Mouse (Mus musculus) embryonic facial prominence, embryonic 14.5 days (tissue): ENCODE results near the gene Gpr68. TPM values are rescaled to one million over a fixed set of nuclear protein-coding genes. Genes with fewer than 3 reads are reported as not detected.

Experiments
- ATAC-seq: fragments of 200-750 bp; cut with Nextera tagmentation; 2 replicates; pipeline ENCODE4 v1.8.0; 2017; ENCODE audit warnings: low read depth, moderate number of reproducible peaks, moderate TSS enrichment
- DNase-seq: peaks from one replicate; pipeline ENCODE4 v3.0.0-alpha.2; 2015; ENCODE audit warnings: low spot score
- H3K27ac ChIP-seq: fragments of 300-500 bp; sonication (generic); replicated peaks from 2 replicates; pipeline ENCODE4 v1.5.1; 2014; ENCODE audit warnings: low read depth, mild to moderate bottlenecking, low read length, moderate library complexity
- H3K27me3 ChIP-seq: fragments of 300-500 bp; sonication (generic); replicated peaks from 2 replicates; pipeline ENCODE4 v1.6.1; 2014; ENCODE audit warnings: low read length; ENCODE audit not compliant: control insufficient read depth, insufficient read depth
- H3K36me3 ChIP-seq: fragments of 300-500 bp; sonication (generic); 2 replicates; pipeline ENCODE4 v1.6.1; 2014; ENCODE audit warnings: low read length, mixed read lengths; ENCODE audit not compliant: control insufficient read depth, insufficient read depth
- H3K4me1 ChIP-seq: fragments of 300-500 bp; sonication (generic); 2 replicates; pipeline ENCODE4 v1.6.1; 2014; ENCODE audit warnings: antibody characterized with exemption, low read length; ENCODE audit not compliant: control insufficient read depth, insufficient read depth
- H3K4me2 ChIP-seq: fragments of 300-500 bp; sonication (generic); 2 replicates; pipeline ENCODE4 v1.6.1; 2014; ENCODE audit warnings: low read depth, mild to moderate bottlenecking, low read length, moderate library complexity, mixed read lengths
- H3K4me3 ChIP-seq: fragments of 300-500 bp; sonication (generic); 2 replicates; pipeline ENCODE4 v1.5.1; 2014; ENCODE audit warnings: low read depth, mild to moderate bottlenecking, low read length
- H3K9ac ChIP-seq: fragments of 300-500 bp; sonication (generic); 2 replicates; pipeline ENCODE4 v1.6.1; 2014; ENCODE audit warnings: low read depth, mild to moderate bottlenecking, low read length, moderate library complexity, mixed read lengths
- H3K9me3 ChIP-seq: fragments of 300-500 bp; sonication (generic); 2 replicates; pipeline ENCODE4 v1.6.1; 2016; ENCODE audit warnings: low read length; ENCODE audit not compliant: control insufficient read depth
- WGBS: fragments of 180-500 bp; shearing (Covaris S2); extraction: QIAGEN DNeasy Blood & Tissue Kit; methylation state at CpG from one replicate; pipeline ENCODE4 v1.1.7; 2014; 5-methylcytosine and 5-hydroxymethylcytosine counted together
- polyA plus RNA-seq: library from polyadenylated mRNA; unstranded; fragments of >200 nt; fragmentation: Nextera tagmentation; extraction: Ambion mirVana; gene quantifications from 2 replicates; pipeline ENCODE4 v1.2.1, GENCODE M21; 2014

Gene Gpr68
- polyA plus RNA-seq, 1 experiment from 2014 or later: 0.46 TPM

DNA sequence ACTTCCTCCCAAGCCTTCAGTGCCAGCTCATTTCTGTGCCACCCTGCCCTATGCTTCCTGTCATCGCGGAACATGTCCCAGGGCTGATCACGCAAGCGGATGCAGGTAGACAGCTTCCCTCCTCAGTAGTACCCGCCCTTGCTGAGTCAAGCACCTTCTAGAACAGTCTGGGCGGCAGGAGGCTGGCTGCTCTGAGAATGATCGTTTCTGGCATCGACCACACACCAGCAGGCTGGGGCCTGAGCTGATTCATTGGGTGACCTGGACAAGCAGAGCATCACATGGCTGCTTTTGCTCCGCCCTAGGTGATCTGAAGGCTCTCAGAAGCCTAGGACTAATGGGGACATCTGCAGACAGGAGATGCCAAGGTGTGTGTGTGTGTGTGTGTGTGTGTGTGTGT is 4.2 kb downstream of the Gpr68 start:
- Histone ChIP-seq H3K9ac (no peak overlapping the region), H3K4me3 (no peak overlapping the region), H3K4me2 (no peak overlapping the region), H3K4me1 (peaks cover 11% of the 10 kb centered on the region), H3K27me3 (peaks cover 46% of the 10 kb centered on the region), H3K9me3 (no peaks in the 10 kb centered on the region), H3K36me3 (no peaks in the 10 kb centered on the region), H3K27ac (no peak overlapping the region)
- WGBS: 74% methylated on average over 8 of the region's 9 CpGs
- no peak for ATAC-seq
- no peak for DNase-seq

GRCm38 (mm10) chr12:100901386-100901785 is 6.6 kb downstream of the Gpr68 start:
- Histone ChIP-seq H3K36me3 (no peaks in the 10 kb centered on the region), H3K4me3 (no peak overlapping the region), H3K4me2 (no peak overlapping the region), H3K9me3 (no peaks in the 10 kb centered on the region), H3K4me1 (peaks cover 16% of the 10 kb centered on the region), H3K9ac (no peak overlapping the region), H3K27ac (no peak overlapping the region), H3K27me3 (peaks cover 48% of the 10 kb centered on the region)
- ATAC-seq (no peak), DNase-seq (no peak)
- WGBS: 69% methylated on average over 6 of the region's 6 CpGs

DNA sequence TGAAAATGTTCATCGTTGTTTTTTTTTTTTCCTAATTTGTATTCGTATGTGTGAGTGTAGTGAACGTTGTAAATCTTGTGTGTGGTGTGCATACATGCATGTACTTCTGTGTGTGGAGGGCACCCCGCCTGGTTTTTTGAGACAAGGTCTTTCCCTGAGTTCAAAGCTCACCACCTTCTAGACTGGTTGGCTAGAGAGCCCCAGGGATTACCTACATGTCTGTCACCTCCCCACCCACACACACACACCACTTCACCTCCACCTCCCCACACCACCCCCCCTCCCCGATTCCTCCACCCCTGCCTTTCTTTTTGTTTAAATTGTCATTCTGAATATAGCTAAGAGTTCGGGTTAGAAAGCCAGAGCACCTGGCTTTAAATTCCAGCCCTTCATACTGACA is 7.1 kb downstream of the Gpr68 start:
- 73% methylated on average over 6 of the region's 6 CpGs for WGBS
- Histone ChIP-seq H3K4me3 (no peak overlapping the region), H3K9me3 (no peaks in the 10 kb centered on the region), H3K4me1 (peaks cover 16% of the 10 kb centered on the region), H3K4me2 (no peak overlapping the region), H3K27ac (no peak overlapping the region), H3K36me3 (no peaks in the 10 kb centered on the region), H3K9ac (no peak overlapping the region), H3K27me3 (peaks cover 46% of the 10 kb centered on the region)
- DNase-seq (no peak), ATAC-seq (no peak)

DNA sequence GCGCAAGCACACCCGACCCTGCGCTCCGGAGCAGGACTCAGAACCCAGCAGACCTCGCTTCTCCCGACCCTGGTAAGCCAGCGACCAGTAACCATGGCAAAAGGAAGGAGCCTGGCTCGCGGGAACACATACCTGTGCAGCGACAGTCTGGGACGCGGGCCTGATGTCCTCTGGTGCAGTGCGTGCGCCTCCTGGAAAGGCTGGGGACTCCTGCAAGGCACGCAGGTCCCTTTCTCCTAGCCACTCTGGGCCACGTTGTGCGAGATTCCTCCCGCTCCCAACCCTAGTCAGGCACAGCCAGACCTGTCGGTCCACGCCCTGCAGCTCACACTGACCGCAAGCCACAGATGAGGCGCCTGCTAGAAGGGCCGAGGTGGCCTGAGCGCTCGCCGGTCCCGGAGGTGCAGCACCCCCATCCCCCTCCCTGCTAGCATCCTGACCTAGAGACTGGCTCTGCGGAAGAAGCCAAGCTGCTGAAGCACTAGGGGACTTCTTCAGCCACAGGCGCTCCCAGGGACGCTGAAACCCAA is 8.8 kb downstream of the Gpr68 start:
- Histone ChIP-seq H3K9ac (peak overlapping the region; percentile 23; the same call in 1 of the 2 replicates), H3K9me3 (no peaks in the 10 kb centered on the region), H3K4me1 (peaks cover 16% of the 10 kb centered on the region), H3K27me3 (peaks cover 50% of the 10 kb centered on the region), H3K4me3 (peak overlapping the region; percentile 34), H3K4me2 (peak overlapping the region; percentile 57), H3K36me3 (no peaks in the 10 kb centered on the region), H3K27ac (no peak overlapping the region)
- DNase-seq (peak; percentile 12), ATAC-seq (peak; percentile 38)
- 2% methylated on average over 27 of the region's 30 CpGs for WGBS

GRCm38 (mm10) chr12:100897736-100898650 is 10.0 kb downstream of the Gpr68 start:
- DNase-seq (peak; percentile 41), ATAC-seq (no peak; the same call in 1 of the 2 replicates)
- no peak overlapping the region for H3K27ac ChIP-seq
- peak overlapping the region; percentile 34; the same call in 1 of the 2 replicates for H3K4me3 ChIP-seq
- peak overlapping the region; percentile 57 for H3K4me2 ChIP-seq
- H3K4me1 ChIP-seq: peaks cover 16% of the 10 kb centered on the region
- H3K27me3 ChIP-seq: peaks cover 50% of the 10 kb centered on the region
- no peaks in the 10 kb centered on the region for H3K36me3 ChIP-seq
- H3K9me3 ChIP-seq: no peaks in the 10 kb centered on the region
- no peak overlapping the region for H3K9ac ChIP-seq
- 19% methylated on average over 11 of the region's 12 CpGs for WGBS

- Histone ChIP-seq H3K27me3 (peaks cover 50% of the 10 kb centered on the region), H3K4me1 (peaks cover 16% of the 10 kb centered on the region)
- WGBS: 35% methylated on average over 3 of the region's 3 CpGs
Measured at GRCm38 (mm10) chr12:100896661-100897060, 11.3 kb downstream of the Gpr68 start.

GRCm38 (mm10) chr12:100895504-100895903 is 12.5 kb downstream of the Gpr68 start:
- no peaks in the 10 kb centered on the region for H3K9me3 ChIP-seq
- no peaks in the 10 kb centered on the region for H3K36me3 ChIP-seq
- no peak for ATAC-seq
- H3K9ac ChIP-seq: no peak overlapping the region
- H3K27ac ChIP-seq: no peak overlapping the region
- WGBS: 3% methylated on average over 2 of the region's 2 CpGs
- DNase-seq: no peak
- peaks cover 16% of the 10 kb centered on the region for H3K4me1 ChIP-seq
- no peak overlapping the region for H3K4me3 ChIP-seq
- H3K4me2 ChIP-seq: no peak overlapping the region
- peaks cover 44% of the 10 kb centered on the region for H3K27me3 ChIP-seq

More at GRCm38 (mm10) chr12:100896661-100897060, 11.3 kb downstream of the Gpr68 start:
- no peak overlapping the region for H3K4me2 ChIP-seq
- H3K9me3 ChIP-seq: no peaks in the 10 kb centered on the region
- H3K27ac ChIP-seq: no peak overlapping the region
- no peak overlapping the region for H3K4me3 ChIP-seq
- H3K9ac ChIP-seq: no peak overlapping the region
- DNase-seq: no peak
- no peak for ATAC-seq
- no peaks in the 10 kb centered on the region for H3K36me3 ChIP-seq

- Histone ChIP-seq H3K9me3 (no peaks in the 10 kb centered on the region), H3K4me2 (no peak overlapping the region), H3K9ac (no peak overlapping the region), H3K27ac (no peak overlapping the region), H3K4me3 (no peak overlapping the region), H3K27me3 (0 out of 2 replicates have a peak, but pooled peaks cover 6% of the 10 kb centered on the region), H3K4me1 (no peaks in the 10 kb centered on the region), H3K36me3 (no peaks in the 10 kb centered on the region)
- WGBS: 73% methylated on average over 3 of the region's 3 CpGs
- DNase-seq: no peak
- ATAC-seq: no peak
Measured at GRCm38 (mm10) chr12:100890548-100890947, 17.4 kb downstream of the Gpr68 start.
